Mouse (Mus musculus) left cerebral cortex, postnatal 14 days (tissue): Measurements from ENCODE around the gene Ppib. TPM values are rescaled to one million over a fixed set of nuclear protein-coding genes. Genes with fewer than 3 reads are reported as not detected.

ENCODE experiments used
- DNase-seq, 2 experiments: peaks; one replicate each; pipeline ENCODE4 v3.0.0; 2021 to 2022; ENCODE audit warnings: low spot score in 2 of 2, mixed read lengths in 1 of 2
- intact Hi-C: fragments of 180-260 bp; cut with DNase I; formaldehyde crosslinking; loops from one replicate; pipeline ENCODE4 v1.15.1; 2025
- total RNA-seq, 2 experiments: library from RNA; stranded (reverse); gene quantifications; 2 replicates each; pipeline ENCODE4 v1.2.3; 2021

The Ppib gene
- total RNA-seq, 2 experiments from 2014 or later: 231 to 238 TPM

DNA sequence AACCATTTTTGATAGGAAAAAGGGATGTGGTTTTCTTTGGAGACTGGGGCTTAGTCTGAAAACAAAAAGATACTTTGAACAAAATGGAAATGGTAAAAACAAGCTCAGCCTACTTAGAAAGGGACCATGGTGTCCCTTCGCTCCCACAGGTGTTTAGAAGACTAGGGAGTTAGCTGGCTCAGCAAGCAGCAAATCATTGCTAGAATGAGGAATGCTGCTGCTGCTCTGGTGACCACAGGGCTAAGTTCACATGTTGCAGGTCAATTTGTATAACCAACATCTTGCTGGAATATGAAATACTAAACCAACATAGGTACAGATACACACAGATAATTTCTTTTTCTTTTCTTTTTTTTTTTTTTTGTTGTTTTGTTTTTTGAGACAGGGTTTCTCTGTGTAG lies 49.6 kb downstream of the Ppib start:
- intact Hi-C loops: loop anchor here (10.0 kb wide), 1 partner anchor 435 kb away; no protein-coding TSS in a partner anchor
- DNase-seq: no peak

DNA sequence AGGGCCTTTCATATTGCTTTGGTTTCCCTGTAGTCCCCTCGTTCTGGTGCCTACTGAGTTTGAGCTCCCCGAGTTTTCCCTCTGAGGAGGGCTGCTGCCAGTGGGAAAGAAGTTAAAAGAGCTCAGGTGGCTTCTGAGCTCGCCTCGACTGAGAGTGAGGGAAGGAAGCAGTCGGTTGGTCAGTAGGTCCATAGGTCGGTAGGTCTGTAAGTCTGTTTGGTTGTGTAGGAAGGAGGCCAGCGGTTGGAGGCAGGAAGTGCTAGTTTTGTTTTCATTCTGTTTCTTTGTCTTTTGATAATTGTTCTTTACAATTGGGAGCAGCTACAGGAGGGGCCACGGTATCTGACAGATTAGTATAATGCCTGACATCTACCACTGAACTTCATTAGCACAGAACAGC lies 50.1 kb downstream of the Ppib start:
- DNase-seq: no peak
- intact Hi-C loops: no loop called here

GRCm38 (mm10) chr9:66110611-66111379 lies 50.8 kb downstream of the Ppib start:
- intact Hi-C loops: no loop called here
- DNase-seq: no peak

DNA sequence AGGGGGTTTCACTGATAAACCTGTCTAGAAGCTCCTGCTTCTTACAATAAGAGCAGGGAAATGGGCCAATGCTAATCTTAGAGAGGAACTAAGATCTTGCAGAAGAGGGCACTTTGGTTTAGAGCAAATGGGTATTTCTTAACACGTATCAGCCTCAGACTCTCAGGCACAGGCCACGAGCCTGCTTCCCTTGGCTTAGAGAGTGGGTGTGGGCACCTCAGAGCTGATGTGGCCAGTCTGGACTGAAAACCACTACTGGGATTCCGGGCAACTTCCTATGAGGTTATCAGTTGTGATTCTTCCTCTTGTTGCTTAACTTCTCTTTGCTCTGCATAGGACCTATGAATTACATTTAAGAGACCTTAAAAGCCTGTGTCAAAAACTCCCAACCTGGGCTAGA lies 54.3 kb downstream of the Ppib start:
- no peak for DNase-seq
- intact Hi-C loops: no loop called here

Other genes with a start within 250 kb of the Ppib start
- gene Zfp609, start 232.7 kb upstream of the Ppib start, total RNA-seq: 10 to 100 TPM; 38.1 to 38.4 TPM
- gene Pclaf, start 170.0 kb upstream of the Ppib start, total RNA-seq: 1 to 10 TPM in 1 of 2 experiments, under 1 TPM in 1; 0.66 to 1.2 TPM
- gene Trip4, start 151.4 kb upstream of the Ppib start, total RNA-seq: 10 to 100 TPM; 33.4 to 35.6 TPM
- gene Csnk1g1, start 151.3 kb upstream of the Ppib start, total RNA-seq: 10 to 100 TPM; 41.4 to 47.4 TPM
- 1 to 10 TPM; 3.3 to 4.4 TPM for gene Snx22, start 9.5 kb downstream of the Ppib start, total RNA-seq
- 10 to 100 TPM; 51.6 to 56.3 TPM for gene Snx1, start 66.4 kb downstream of the Ppib start, total RNA-seq
- 10 to 100 TPM; 26.8 to 28.0 TPM for gene Ciao2a, start 66.4 kb downstream of the Ppib start, total RNA-seq
- gene Dapk2, start 98.0 kb downstream of the Ppib start, total RNA-seq: 1 to 10 TPM; 2.4 to 5.8 TPM